Mouse (Mus musculus) NIH3T3 (cell line): ENCODE measurements around the gene Klhdc9.

Experiments used
- DNase-seq: peaks from one replicate; pipeline ENCODE4 v3.0.0-alpha.2; 2012; ENCODE audit warnings: low read depth

Klhdc9 gene

GRCm38 (mm10) chr1:171360656-171361055, at the start of gene Klhdc9:
Gene Klhdc9, minus strand, starts transcription at chr1:171360798.
- DNase-seq = no peak

DNA sequence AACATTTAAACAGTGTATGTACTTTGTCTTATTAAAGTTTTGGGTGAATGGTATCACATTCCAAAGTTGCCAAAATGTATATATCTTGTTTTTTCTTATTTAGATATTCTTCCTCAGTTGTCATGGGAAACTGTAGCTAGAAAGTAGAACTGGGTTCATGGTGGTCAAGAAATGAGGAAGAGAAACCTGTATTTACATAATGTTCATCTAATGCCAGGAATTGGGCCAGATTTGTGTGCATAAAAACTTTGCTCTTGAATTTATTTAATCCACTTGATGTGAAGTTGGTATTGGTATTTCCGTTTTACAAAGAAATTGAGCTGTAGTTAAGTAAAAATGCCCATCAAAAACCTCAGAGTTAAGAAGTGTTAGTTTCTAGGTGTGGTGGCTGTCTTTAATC, 49.6 kb upstream of the Klhdc9 start:
- no peak for DNase-seq

GRCm38 (mm10) chr1:171407263-171407662, 46.7 kb upstream of the Klhdc9 start:
- no peak for DNase-seq

DNA sequence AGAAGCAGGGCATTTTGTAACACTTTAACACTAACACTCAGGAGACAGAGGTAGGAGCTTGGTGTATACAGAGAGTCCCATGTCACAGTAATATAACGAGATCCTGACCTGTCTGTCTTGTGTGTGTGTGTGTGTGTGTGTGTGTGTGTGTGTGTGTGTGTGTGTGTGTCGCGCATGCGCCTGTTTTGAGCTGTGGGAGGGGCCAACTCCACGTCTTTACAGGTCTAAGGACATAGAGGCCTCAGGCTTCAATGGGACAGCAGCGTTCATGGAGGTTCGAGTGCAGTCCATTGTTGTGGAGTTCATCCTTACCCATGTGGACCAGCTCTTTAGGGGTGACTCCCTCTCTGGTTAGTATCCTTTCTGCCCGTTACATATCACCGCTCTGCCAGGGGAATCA, 42.4 kb upstream of the Klhdc9 start:
- DNase-seq = no peak

GRCm38 (mm10) chr1:171401821-171402220, 41.2 kb upstream of the Klhdc9 start:
- no peak for DNase-seq

DNA sequence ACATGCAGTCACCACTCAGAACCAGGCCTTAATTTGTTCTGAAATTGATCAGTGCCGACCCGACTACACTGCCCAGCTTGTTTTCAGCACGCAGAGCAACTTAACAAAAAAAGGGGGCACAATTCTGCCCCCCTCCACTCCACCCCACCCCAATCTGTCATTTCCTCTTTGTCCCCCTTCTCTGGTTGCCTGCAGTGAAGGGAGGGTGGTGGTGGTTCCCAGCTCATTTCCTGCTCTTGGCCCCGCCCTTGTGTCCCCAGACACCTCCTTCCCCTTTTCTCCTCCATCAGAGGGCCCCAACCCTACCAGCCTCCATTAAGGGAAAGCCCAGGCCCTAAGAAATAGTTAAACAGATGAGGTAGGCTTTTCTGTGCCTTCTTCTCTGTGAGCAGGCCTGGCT, 29.5 kb upstream of the Klhdc9 start:
- DNase-seq = no peak

GRCm38 (mm10) chr1:171388376-171389102, 27.9 kb upstream of the Klhdc9 start, which contains the start of gene Arhgap30:
Gene Arhgap30, plus strand, starts transcription at chr1:171388954.
- no peak for DNase-seq

- peak; percentile 51 for DNase-seq
Observed at GRCm38 (mm10) chr1:171387099-171387498, 26.5 kb upstream of the Klhdc9 start.

DNA sequence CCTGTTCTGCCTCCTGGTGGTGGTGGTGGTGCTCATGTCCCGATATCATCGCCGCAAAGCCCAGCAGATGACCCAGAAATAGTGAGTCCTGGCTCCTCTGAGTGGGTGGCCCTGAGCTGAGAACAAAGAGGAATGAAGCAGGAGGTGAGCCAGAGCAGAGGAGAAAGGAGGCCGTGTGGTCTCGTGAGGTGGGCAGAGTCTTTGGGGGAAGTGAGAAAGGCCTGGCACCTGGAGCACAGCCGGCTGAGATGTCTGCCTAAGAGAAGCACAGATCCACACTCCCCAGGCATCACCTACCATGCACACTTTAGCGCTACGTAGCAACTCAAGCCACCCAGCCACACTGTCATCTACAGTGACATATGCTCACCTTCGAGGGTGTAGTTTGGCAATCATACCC, 24.6 kb upstream of the Klhdc9 start:
- no peak for DNase-seq

- no peak for DNase-seq
Observed at GRCm38 (mm10) chr1:171384361-171384760, 23.8 kb upstream of the Klhdc9 start.

GRCm38 (mm10) chr1:171382096-171382620, 21.6 kb upstream of the Klhdc9 start:
- DNase-seq = no peak

DNA sequence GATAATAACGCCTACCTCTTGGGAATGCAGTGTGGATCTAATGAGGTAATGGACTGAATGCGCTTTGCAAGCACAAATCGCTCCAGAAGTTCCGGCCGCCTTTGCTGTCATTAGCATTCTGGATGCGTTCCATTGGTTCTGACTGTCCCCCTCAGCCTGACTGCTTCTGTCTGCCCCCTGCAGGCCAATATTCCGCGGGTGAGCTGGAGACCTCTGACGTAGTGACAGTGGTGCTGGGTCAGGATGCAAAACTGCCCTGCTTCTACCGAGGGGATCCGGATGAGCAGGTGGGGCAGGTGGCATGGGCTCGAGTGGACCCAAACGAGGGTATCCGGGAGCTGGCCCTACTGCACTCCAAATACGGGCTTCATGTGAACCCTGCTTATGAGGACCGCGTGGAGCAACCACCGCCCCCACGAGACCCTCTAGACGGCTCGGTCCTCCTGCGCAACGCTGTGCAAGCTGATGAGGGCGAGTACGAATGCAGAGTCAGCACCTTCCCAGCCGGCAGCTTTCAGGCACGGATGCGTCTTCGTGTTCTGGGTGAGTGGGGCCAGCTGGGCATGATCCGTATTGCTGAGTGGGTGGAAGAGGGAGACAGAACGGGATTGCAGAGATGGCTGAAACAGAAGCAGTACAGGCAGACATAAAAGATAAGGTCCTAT, 19.5 kb upstream of the Klhdc9 start:
- DNase-seq = no peak

DNA sequence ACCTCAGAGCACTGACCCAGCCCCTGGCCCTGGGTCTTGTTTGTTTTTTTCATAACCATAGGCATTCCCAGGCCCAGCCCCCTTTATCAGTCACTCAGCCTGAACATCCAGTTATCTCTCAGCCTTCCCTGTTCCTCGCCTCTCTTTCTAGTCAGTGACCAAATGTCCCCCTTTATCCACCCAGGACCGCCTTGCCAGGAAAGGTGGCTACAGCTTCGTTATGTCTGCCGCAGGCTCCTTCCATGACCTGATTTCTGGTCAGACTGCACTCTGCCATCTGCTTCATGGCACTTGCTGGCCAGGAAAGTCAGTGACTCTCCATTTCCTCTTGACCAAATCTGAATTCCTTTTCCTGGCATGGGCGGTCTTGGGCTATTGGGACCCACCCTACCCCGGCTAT, 17.7 kb upstream of the Klhdc9 start:
- DNase-seq = no peak

DNA sequence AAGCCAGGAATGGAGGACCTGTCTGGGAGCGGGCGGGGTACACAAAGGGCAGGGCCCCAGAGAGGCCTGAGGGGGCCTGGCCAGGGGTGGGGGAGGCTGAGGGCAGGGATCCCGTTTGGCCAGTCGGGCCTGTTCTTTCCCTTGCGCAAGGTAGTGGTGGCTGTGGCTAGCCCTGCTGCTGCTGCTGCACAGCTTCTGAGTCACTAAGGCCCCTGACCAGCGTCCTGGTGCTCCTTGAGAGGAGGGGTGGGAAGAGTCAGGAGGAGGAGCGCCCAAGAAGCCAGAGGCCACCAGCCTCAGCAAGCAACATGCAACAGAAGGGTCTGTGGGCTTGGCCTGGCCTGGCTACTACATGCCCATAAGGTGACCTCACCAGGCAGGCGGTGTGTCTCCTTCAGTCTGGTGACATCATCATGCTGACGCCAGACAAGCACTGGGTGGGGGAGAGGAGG, 15.1 kb upstream of the Klhdc9 start:
- DNase-seq = peak; percentile 73

DNA sequence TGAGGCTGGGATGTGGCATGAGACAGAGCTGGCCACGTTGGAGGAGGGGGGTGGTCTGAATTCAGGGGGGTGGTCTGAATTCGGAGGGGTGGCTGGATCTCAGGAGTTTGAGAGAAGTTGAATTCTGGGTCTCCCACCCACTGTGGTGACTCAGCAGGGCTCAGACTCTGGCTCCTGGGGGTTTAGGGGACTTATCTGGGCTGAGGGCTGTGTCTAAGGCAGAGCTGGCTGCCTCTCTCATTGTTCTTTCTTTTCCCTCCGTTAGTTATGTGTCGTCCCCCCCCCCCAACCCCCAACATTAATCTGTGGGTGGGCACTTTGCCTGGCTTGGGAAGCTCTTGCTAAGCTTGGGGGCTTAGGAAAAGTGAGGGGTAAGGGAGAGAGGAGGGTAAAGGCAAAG, 13.3 kb upstream of the Klhdc9 start:
- DNase-seq = no peak

DNA sequence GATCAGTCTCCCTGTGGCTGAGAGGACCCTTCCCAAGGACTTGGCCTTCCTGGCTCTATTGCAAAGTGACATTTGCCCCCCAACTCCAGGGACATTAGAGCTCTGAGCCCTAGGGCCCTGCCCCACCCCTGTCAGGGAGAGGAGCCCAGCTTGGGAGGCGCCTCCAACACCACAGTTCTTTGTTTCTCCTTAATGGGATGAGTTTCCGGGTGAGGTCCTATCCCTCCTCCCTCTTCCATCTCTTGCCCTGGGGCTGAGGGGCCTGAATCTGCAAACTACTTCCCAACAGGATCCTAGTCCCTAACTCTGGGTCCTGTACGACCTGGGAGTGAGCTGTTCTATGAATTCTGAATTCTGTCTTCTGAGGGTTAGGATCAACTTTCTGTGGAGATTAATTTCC, 12.3 kb upstream of the Klhdc9 start:
- no peak for DNase-seq

DNA sequence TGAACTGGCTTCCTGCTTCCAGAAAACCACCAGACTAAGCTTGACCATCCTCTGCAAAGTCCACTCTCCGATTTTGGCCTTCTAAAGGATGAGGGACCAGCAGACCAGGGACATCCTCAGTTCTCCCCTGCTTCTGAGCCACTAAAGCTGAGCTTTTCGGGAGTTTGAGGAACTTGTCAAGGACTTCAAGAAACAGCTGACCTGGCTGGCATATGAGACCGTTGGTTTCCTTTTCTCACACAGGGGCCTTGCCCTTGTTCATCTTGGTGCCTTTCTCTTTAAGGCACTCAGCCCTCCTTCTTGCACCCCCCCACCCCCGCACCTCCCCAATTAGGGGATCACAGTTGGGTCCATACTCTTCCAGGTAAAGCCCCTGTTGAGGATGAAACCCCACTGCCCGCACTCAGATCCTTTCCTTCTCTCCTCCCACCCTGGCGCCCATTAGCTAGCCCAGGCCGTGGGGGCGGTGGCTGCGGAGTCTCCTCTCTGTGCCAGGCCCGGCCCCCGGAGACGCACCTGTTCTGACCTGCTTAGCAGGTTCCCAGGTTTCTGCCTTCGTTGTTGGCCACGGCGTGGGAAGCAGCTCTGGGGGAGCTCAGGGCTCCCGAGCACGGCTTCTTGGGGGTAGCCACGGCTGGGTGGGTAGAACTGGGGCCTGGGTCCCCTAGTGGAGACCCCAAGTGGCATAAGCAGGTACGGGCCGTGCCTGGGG, 9.4 kb upstream of the Klhdc9 start, which contains the start of gene Nectin4:
Nectin4 (plus strand) TSS at position 255 of the 712 bp plus-strand sequence.
- DNase-seq = no peak

GRCm38 (mm10) chr1:171365934-171366333, 5.3 kb upstream of the Klhdc9 start:
- no peak for DNase-seq

DNA sequence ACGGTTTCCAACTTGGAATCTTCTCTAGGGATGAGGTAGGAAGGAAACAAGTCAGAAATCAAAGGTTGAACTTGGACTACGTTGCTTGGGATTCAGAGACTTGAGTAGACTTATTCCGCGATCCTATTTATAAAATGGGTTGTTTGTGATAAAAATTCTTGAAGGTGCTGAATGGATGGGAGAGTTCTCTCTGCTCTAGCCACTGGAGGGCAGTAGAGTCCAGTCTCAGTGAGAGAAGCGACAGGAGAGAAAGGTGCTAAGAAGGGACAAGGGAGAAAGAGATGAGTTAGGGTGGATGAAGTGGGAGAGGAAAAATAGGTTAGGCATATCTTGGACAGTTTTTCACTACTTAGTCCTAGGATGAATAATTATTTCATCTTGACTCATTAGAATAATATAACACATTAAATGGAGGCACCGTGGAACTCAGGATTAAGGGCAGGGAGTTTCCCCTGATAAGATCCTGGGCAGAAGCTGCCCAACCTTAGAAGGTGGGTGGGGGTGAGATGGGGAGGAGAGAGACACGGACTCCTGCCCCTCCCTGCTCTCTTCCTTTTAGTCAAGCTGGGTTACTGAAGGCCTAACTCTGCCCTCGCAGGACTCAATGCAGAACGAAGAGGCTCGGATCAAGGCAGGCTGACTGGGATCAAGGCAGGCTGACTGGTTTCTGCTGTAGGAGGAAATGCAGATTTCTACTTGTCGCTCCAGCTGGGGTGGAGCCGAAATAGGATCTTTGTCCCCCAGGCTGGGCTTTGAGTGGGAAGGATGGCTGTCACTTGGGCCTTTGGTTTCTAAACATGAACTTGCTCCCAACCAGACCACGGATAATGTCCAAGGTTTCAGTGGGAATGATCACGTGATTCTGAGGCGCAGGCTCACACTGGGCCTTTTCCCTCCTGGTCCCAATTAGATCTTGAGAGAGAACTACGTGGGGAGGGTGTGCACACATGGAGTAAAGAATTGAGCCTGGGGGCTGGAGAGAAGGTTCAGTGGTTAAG, 807 bp upstream of the Klhdc9 start:
- peak; percentile 89 for DNase-seq

DNA sequence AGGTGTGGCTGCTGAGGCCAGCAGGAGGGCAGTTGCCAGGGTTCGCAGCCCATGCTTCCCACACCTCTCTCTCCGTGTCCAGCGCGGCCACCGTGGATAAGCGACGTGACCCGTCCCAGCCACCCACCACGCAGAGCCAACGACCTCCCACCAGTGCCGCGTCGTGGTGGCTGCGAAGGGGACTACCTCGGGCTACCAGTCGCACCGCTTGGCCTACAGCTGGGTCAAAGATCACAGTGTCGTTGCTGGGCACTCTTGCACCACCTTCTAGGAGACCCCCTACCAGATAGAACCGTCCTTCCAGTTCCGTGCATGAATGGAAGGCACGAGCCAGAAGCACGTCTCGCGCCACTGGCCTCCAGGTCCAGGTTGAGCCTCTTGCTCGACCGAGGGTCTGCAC, 345 bp downstream of the Klhdc9 start:
- DNase-seq = no peak

- peak; percentile 70 for DNase-seq
Observed at GRCm38 (mm10) chr1:171358421-171358820, 2.2 kb downstream of the Klhdc9 start.
